Mouse (Mus musculus): ENCODE measurements around the gene Lsm12. TPM values are rescaled to one million over a fixed set of nuclear protein-coding genes. Genes with fewer than 3 reads are reported as not detected.

Gene Lsm12
- 84.3 and 85.8 TPM in 2 replicates for polyA plus RNA-seq (2016; fragmentation: Nextera tagmentation; extraction: Ambion mirVana)

DNA sequence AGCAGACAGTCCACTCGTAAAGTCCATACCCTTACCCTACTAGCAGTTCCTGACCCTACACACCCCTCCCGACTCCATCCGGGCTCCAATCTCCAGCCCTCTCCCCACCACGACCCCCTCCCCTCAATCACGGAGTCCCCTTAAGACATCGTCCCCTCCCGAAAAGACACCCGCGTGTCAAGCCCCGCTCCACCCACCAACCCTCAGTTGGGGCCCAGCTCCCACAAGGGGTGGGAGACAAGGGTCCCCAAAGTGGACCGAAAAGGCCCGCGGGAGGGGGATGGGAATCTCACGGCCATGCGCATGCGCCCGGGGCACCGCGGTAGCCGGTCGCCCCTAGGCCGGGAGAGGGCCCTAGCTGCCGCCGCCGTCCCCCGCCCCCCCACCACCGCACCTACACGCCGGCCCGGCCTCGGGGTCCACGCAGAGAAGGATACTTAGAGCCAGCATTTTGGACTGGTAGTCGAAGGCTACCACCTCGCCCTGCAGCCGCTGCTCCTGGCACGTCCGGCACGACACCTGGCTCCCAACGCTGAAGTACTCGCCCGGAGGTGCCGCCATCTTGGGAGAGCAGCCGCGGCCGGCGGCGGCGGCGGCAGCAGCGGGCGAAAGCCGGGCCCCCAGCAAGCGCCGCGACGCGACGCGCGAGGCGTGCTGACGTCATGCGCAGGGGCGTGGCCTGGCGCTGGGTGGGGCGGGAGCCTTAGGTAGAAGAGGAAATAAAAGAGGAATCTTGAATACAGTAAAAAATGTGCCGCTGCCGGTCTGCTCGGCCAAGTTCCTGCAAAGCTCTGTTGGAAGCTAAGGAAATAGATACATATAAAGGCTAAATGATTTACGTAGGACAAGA is at the start of gene Lsm12:
TSS of gene Lsm12 (minus strand) at position 651 of the 850 bp plus-strand sequence.
- Histone ChIP-seq H3K36me3 (peaks cover 26% of the 10 kb centered on the region), H3K4me1 (peaks cover 50% of the 10 kb centered on the region), H3K27me3 (replicated peaks) (no peaks in the 10 kb centered on the region), H3K9ac (peak within 1 kb of the TSS; percentile 96), H3K9me3 (replicated peaks) (no peaks in the 10 kb centered on the region), H3K27ac (peak within 1 kb of the TSS; percentile 94), H3K4me2 (peak within 1 kb of the TSS; percentile 88), H3K4me3 (peak within 1 kb of the TSS; percentile 97)
- WGBS (ENCODE audit: insufficient replicate concordance), result under 1% methylated on average over 70 of the region's 70 CpGs
- ATAC-seq, result peak; percentile 84

DNA sequence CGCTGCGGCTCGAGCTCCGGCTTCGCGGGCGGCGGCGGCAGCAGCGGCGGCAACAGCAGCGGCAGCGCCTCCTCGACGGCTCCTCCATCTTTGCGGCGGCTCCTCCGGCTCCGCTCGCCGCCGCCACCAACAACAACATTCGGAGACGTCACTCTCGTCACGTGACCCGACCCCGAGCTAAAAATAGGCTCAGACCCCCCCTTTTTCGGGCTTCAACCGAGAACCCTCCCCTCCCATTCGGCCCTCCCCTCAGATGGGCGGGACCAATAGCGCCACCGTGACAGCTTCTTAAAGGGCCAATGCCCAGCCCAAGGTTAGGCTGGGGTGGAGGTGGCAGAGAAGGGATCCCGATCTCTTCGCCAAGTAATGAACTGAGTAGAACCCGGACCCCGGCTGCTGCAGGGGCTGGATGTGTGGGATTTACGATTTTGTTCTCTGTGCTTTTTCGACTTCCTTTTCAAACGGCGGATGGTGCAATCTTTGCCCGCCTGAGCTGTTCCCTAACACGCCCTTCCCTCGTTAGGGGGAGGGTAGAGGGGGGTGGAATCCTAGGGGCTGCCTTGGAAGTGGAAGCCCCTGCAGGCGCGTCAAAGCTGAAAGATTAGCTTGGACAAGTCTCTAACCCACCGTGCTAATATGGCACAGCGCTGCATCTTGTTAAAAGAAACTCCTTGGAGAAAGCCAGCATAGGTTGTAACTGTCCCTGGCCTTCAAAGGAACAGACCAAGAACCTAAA is 45.1 kb upstream of the Lsm12 start, which contains the start of gene Hdac5:
TSS of gene Hdac5 (minus strand) at position 161 of the 736 bp plus-strand sequence.
- peak; percentile 94 for ATAC-seq
- Histone ChIP-seq H3K4me2 (peak within 1 kb of the TSS; percentile 98), H3K9ac (peak within 1 kb of the TSS; percentile 93), H3K36me3 (no peaks in the 10 kb centered on the region), H3K4me1 (peaks cover 36% of the 10 kb centered on the region), H3K27ac (peak within 1 kb of the TSS; percentile 89), H3K9me3 (replicated peaks) (no peaks in the 10 kb centered on the region), H3K27me3 (replicated peaks) (peaks cover 44% of the 10 kb centered on the region), H3K4me3 (peak within 1 kb of the TSS; percentile 89)
- under 1% methylated on average over 46 of the region's 49 CpGs for WGBS (ENCODE audit: insufficient replicate concordance)

DNA sequence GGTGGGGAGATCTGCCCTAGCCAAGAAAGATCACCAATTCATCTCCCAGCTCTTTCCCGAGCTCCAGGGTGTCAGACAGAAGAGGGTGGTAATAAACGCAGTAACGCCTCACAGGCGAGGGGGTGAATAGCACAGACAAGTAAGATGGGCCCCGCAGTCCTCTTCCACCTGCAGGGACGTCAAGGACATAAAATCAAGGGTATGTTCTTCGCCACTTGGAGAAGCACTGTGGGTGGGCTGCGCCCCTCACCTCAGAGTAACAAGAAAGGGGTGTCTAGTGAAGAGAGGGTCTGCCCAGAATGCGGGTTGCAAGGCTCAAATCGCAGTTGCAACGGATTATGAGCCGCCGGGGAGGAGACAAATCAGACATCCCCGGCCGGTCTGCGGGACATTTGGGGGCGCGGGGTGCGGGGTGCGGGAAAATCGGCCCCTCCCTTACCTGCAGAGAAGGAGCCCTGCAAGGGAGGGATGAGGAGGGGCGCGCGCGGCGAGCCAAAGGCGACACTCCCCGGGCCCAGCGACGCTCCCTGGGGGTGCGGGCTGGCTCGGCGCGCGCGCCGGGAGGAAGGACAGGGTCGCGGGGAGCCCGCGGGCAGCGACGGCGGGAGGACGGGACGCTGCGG is 44.3 kb upstream of the Lsm12 start:
- peaks cover 43% of the 10 kb centered on the region for H3K4me1 ChIP-seq
- H3K27me3 ChIP-seq (replicated peaks), result peaks cover 51% of the 10 kb centered on the region
- peak overlapping the region; percentile 98 for H3K4me2 ChIP-seq
- no peaks in the 10 kb centered on the region for H3K9me3 ChIP-seq (replicated peaks)
- H3K36me3 ChIP-seq, result no peaks in the 10 kb centered on the region
- WGBS (ENCODE audit: insufficient replicate concordance), result 5% methylated on average over 41 of the region's 47 CpGs
- H3K27ac ChIP-seq, result peak overlapping the region; percentile 89
- peak overlapping the region; percentile 93 for H3K9ac ChIP-seq
- ATAC-seq, result peak; percentile 47
- H3K4me3 ChIP-seq, result peak overlapping the region; percentile 89

DNA sequence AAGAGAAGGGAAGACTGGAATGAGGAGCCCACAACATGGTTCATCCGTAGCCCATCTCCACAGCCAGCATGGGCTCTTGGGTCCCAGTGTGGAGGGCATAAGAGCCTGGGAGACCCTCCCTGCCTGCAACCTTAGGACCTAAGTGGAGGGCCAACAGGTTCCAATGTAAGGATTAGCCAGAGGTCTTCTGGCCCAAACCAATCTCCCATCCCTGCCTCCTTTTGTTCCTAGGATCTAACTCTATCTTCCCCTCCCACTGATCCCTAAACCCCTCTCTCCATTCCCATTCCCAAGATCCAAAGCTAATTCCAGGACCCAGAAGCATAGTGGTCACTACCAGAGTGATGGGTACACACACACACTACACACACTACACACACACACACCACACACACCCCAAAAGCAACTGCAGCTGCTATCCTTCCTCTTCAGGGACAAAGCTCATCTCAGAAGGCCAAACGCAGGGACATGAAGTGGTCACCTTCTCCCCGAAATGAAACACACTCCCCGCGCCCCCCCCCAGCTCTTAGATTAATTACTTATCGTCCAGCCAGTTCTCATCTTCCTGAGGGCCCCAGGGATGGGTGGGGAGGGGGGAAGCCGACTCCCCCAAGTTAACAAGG is 43.7 kb upstream of the Lsm12 start:
- Histone ChIP-seq H3K4me2 (peak overlapping the region; percentile 98), H3K9me3 (replicated peaks) (no peaks in the 10 kb centered on the region), H3K9ac (peak overlapping the region; percentile 93), H3K27ac (0 out of 2 replicates have a peak overlapping the region, but pooled peaks have one; percentile 89), H3K27me3 (replicated peaks) (peaks cover 56% of the 10 kb centered on the region), H3K4me3 (peak overlapping the region; percentile 89), H3K36me3 (no peaks in the 10 kb centered on the region), H3K4me1 (peaks cover 50% of the 10 kb centered on the region)
- 19% methylated on average over 7 of the region's 7 CpGs for WGBS (ENCODE audit: insufficient replicate concordance)
- no peak for ATAC-seq

DNA sequence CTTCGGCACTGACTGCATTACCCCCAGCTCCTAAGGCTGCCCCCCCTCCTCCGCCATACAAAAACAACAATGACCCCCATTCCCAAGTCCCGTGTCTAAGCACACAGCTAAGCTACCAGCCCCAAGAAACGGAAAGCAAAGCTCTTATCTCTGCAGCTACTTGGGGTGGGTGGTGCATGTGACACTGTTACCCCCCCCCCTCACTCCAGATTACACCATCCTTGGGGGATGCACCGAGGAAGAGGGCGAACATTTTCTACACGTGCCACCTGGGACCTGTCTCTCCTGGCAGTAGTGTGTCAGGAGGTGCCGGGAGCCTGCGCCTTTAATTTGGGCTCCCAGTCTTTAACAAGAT is 43.1 kb upstream of the Lsm12 start:
- no peaks in the 10 kb centered on the region for H3K36me3 ChIP-seq
- H3K9me3 ChIP-seq (replicated peaks), result no peaks in the 10 kb centered on the region
- no peak for ATAC-seq
- H3K4me2 ChIP-seq, result peak overlapping the region; percentile 98
- peaks cover 61% of the 10 kb centered on the region for H3K27me3 ChIP-seq (replicated peaks)
- 26% methylated on average over 9 of the region's 9 CpGs for WGBS (ENCODE audit: insufficient replicate concordance)
- H3K9ac ChIP-seq, result peak overlapping the region; percentile 19; the same call in 1 of the 2 replicates
- peak overlapping the region; percentile 89 for H3K4me3 ChIP-seq
- 0 out of 2 replicates have a peak overlapping the region, but pooled peaks have one; percentile 20 for H3K27ac ChIP-seq
- peaks cover 56% of the 10 kb centered on the region for H3K4me1 ChIP-seq

DNA sequence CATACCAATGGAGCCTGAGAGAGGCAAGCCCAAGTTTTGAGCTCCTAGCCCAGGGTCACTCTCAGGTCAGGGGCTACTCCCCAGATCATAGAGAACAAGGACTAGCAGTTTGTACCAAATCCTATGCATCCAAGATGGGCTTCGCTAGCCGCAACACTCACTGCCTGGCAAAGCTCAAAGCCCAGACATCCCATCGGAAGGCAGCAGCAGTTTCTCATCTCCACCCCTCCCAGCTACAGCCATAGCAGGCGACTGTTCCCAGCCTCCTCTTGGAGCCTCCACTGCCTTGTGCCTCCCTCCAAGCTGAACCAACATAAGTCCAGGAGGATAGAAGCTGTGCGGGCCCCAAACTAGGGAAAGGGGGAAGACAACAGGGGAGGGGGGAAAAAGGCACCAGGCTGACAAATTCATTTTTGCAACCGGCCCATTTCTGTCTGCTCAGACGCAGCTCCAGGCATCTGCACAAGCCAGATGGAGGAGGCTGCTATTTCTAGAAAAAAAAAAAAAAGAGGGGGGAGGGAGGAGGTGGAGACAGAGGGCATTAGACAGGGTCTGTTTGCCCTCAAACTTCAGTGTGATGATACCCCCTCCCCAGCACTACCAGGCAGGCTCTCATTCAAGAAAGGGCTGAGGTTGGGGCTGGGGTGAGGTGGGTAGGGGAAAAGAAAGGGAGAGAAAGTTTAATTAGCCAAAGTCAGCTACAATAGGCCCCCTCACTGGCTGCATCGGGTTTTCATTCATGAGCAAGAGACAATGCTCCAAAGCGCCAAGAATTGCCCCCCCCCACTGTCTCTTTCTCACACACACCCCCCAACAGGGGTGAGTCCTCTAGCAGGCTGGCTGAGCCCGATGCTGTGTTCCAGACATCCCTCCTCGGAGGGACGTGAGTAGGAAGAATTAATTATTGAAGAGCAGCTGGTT is 42.4 kb upstream of the Lsm12 start:
- peak overlapping the region; percentile 89 for H3K4me3 ChIP-seq
- peak overlapping the region; percentile 98 for H3K4me2 ChIP-seq
- peaks cover 61% of the 10 kb centered on the region for H3K27me3 ChIP-seq (replicated peaks)
- H3K27ac ChIP-seq, result no peak overlapping the region
- H3K36me3 ChIP-seq, result no peaks in the 10 kb centered on the region
- H3K9me3 ChIP-seq (replicated peaks), result no peaks in the 10 kb centered on the region
- peaks cover 62% of the 10 kb centered on the region for H3K4me1 ChIP-seq
- no peak for ATAC-seq
- WGBS (ENCODE audit: insufficient replicate concordance), result 49% methylated on average over 12 of the region's 12 CpGs
- H3K9ac ChIP-seq, result 0 out of 2 replicates have a peak overlapping the region, but pooled peaks have one; percentile 12

DNA sequence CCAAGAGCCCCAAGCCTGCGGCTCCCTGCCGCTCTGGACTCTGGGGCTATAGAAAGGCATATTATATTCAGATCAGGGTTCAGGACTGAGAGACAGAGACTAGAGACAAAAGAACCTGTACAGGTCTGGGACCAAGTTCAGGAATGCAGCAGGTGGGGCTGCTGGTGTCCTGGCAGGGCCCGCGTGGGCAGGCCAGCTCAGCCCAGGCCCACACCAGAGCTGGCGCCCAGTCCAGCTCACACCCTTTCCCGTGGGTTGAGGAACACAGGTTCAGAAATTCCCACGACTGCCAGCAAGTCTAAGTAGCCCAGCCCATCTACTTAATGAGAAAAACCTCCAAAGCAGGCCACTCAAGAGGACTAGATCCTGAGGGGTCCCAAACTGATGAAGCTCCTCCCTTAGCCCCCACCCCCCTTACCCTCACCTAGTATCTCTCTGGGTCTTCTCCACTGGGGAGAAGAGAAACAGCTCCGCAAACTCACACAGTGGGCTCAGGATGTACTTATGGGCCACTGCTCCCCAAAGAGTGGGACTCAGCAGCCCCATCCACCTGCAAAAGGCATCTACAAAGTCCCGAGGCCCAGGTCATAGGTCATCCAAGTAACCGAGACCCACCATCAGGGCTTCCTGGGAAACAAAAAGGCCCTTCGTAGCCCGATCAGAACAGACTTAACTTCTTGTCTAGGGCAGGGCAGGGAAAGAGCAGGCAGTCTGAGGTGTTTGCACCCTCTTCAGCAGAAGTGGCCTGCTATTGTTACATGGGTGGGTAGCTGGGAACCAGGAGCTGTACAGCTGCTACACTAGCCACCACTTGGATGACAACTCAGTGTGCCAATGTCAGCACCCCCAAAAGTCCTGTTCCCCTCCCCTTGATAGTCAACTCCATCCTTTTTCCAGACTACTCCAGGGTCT is 41.2 kb upstream of the Lsm12 start:
- Histone ChIP-seq H3K4me1 (peaks cover 72% of the 10 kb centered on the region), H3K27ac (no peak overlapping the region), H3K9ac (no peak overlapping the region), H3K9me3 (replicated peaks) (no peaks in the 10 kb centered on the region), H3K4me2 (no peak overlapping the region), H3K4me3 (no peak overlapping the region), H3K36me3 (no peaks in the 10 kb centered on the region), H3K27me3 (replicated peaks) (peaks cover 64% of the 10 kb centered on the region)
- ATAC-seq, result no peak
- 71% methylated on average over 12 of the region's 12 CpGs for WGBS (ENCODE audit: insufficient replicate concordance)

DNA sequence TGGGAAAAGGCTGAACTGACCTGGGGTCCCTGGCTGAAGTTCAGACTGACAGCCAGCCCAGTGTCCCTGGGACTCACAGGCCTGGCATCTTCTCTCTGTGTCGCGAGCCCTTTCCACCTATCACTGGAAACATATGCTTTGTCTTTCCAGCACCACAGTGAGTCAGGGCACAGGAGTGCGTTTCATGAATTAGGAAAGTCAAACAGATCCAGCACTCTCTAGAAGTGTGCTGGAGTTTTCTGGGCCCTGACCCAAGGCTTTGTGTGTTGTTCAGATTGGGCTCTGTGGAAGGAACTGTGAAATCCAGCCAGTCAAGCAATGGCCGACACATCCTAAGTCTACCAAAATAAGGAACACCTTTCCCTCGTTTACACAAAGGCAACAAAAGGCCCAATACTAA is 40.1 kb upstream of the Lsm12 start:
- 63% methylated on average over 5 of the region's 5 CpGs for WGBS (ENCODE audit: insufficient replicate concordance)
- H3K27ac ChIP-seq, result no peak overlapping the region
- peaks cover 64% of the 10 kb centered on the region for H3K27me3 ChIP-seq (replicated peaks)
- H3K36me3 ChIP-seq, result no peaks in the 10 kb centered on the region
- peaks cover 78% of the 10 kb centered on the region for H3K4me1 ChIP-seq
- peak overlapping the region; percentile 60 for H3K4me2 ChIP-seq
- H3K9ac ChIP-seq, result no peak overlapping the region
- H3K4me3 ChIP-seq, result no peak overlapping the region; the same call in 1 of the 2 replicates
- H3K9me3 ChIP-seq (replicated peaks), result no peaks in the 10 kb centered on the region
- no peak for ATAC-seq

DNA sequence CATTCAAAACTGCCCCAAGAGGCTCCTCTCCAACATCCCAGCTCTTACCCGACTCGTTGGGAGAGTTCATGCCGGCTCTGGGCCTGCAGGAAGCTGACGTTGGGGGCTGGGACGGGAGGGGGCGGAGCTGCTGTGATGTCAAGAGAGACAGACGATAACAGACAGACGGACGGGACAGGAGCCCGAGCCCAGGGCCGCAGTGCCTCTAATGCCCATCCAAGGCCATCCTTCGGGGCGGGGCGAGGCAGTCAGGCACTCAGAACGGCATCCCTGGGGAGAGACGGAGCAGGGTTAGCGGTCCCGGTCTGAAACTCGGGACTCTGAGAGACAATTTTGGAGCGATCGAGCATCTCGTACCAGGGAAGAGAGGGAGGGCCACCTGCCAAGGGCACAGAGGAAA is 39.6 kb upstream of the Lsm12 start:
- Histone ChIP-seq H3K27me3 (replicated peaks) (peaks cover 64% of the 10 kb centered on the region), H3K36me3 (no peaks in the 10 kb centered on the region), H3K9ac (peak overlapping the region; percentile 20; the same call in 1 of the 2 replicates), H3K4me1 (peaks cover 83% of the 10 kb centered on the region), H3K4me3 (peak overlapping the region; percentile 13; the same call in 1 of the 2 replicates), H3K27ac (no peak overlapping the region), H3K9me3 (replicated peaks) (no peaks in the 10 kb centered on the region), H3K4me2 (peak overlapping the region; percentile 60)
- ATAC-seq, result no peak
- WGBS (ENCODE audit: insufficient replicate concordance), result 9% methylated on average over 22 of the region's 22 CpGs

DNA sequence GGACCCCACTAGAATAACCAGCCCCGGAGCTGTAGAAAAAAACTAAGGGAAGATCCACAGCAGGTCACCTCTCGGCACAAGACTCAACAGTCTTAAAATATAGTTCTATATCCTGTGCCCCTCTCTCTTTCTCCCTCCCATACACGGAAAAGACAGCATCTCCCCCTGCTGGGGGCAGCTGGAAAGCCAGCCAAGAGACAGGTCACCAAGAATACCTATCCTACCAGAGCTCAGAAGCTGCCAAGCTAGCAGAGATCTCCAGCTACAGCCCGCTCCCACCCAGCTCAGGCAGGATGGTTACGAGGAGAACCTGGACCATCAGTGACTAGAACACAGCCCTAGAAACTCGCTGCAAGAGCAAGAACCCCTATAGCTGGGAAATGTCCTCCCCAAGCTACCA is 38.1 kb upstream of the Lsm12 start:
- Histone ChIP-seq H3K36me3 (no peaks in the 10 kb centered on the region), H3K4me1 (peaks cover 84% of the 10 kb centered on the region), H3K9ac (no peak overlapping the region), H3K4me3 (no peak overlapping the region), H3K27ac (no peak overlapping the region), H3K4me2 (no peak overlapping the region), H3K9me3 (replicated peaks) (no peaks in the 10 kb centered on the region), H3K27me3 (replicated peaks) (peaks cover 49% of the 10 kb centered on the region)
- ATAC-seq, result no peak
- WGBS (ENCODE audit: insufficient replicate concordance), result 17% methylated on average over 6 of the region's 6 CpGs

All from liver, embryonic 12.5 days (tissue).